Mouse (Mus musculus) thymus, adult 2 months (tissue): ENCODE measurements around the gene Plk3. TPM values are rescaled to one million over a fixed set of nuclear protein-coding genes. Genes with fewer than 3 reads are reported as not detected.

Source experiments
- DNase-seq: peaks from one replicate; pipeline ENCODE4 v3.0.0; 2021
- H3K27ac ChIP-seq: fragments of 200-500 bp; 2 replicates; pipeline ENCODE4 v1.5.1; 2012; ENCODE audit warnings: low read length, control low read depth; ENCODE audit not compliant: control insufficient read depth, insufficient read depth
- H3K27me3 ChIP-seq: fragments of 200-500 bp; 2 replicates; pipeline ENCODE4 v1.6.1; 2012; ENCODE audit warnings: mild to moderate bottlenecking, low read length, moderate library complexity, mixed read lengths; ENCODE audit not compliant: control insufficient read depth, insufficient read depth
- H3K36me3 ChIP-seq: fragments of 200-500 bp; 2 replicates; pipeline ENCODE4 v1.6.1; 2012; ENCODE audit warnings: mild to moderate bottlenecking, low read length, moderate library complexity; ENCODE audit not compliant: control insufficient read depth, insufficient read depth
- H3K4me1 ChIP-seq: fragments of 200-500 bp; replicated peaks from 2 replicates; pipeline ENCODE4 v1.6.1; 2012; ENCODE audit warnings: low read length; ENCODE audit not compliant: control insufficient read depth, insufficient read depth
- H3K4me3 ChIP-seq: fragments of 200-500 bp; 2 replicates; pipeline ENCODE4 v1.5.1; 2012; ENCODE audit warnings: mild to moderate bottlenecking, low read length, control low read depth, moderate library complexity; ENCODE audit not compliant: control insufficient read depth, insufficient read depth
- CTCF ChIP-seq: fragments of 200-500 bp; IDR thresholded peaks from 2 replicates; pipeline ENCODE4 v1.5.1; 2012; ENCODE audit warnings: mild to moderate bottlenecking, control low read depth, low read length, moderate library complexity, borderline replicate concordance; ENCODE audit not compliant: control insufficient read depth, poor library complexity, insufficient read depth; ENCODE audit errors: extremely low read depth
- POLR2A ChIP-seq: fragments of 200-500 bp; IDR thresholded peaks from 2 replicates; pipeline ENCODE4 v1.6.1; 2012; ENCODE audit warnings: mild to moderate bottlenecking, low read length, control low read depth, moderate library complexity; ENCODE audit not compliant: control insufficient read depth, poor library complexity, insufficient read depth; ENCODE audit errors: extremely low read depth
- WGBS: fragments of 180-500 bp; shearing (Covaris S2); methylation state at CpG from one replicate; pipeline ENCODE4 v1.1.7; 2018; 5-methylcytosine and 5-hydroxymethylcytosine counted together
- polyA plus RNA-seq: library from polyadenylated mRNA; depleted of rRNA; stranded (reverse); fragments of >200 nt; gene quantifications from 2 replicates; pipeline ENCODE4 v1.2.3, GENCODE M21; 2012

Gene Plk3
- polyA plus RNA-seq, 1 experiment = 21.4 TPM

- Histone ChIP-seq H3K4me3 (no peak overlapping the region), H3K27me3 (no peaks in the 10 kb centered on the region), H3K36me3 (no peaks in the 10 kb centered on the region), H3K4me1 (peaks cover 34% of the 10 kb centered on the region), H3K27ac (peak overlapping the region; percentile 86)
- DNase-seq = peak; percentile 74
- no peak for TF ChIP-seq POLR2A
- TF ChIP-seq CTCF = no peak
- WGBS = 7% methylated on average over 14 of the region's 14 CpGs
Observed at GRCm38 (mm10) chr4:117124518-117125347, 9.0 kb downstream of the Plk3 start.

- 41% methylated on average over 3 of the region's 3 CpGs for WGBS
- no peaks in the 10 kb centered on the region for H3K36me3 ChIP-seq
- no peak for DNase-seq
- no peak overlapping the region for H3K4me3 ChIP-seq
- H3K4me1 ChIP-seq = peaks cover 34% of the 10 kb centered on the region
- TF ChIP-seq CTCF (no peak), POLR2A (no peak)
- H3K27me3 ChIP-seq = no peaks in the 10 kb centered on the region
- peak overlapping the region; percentile 86 for H3K27ac ChIP-seq
Observed at GRCm38 (mm10) chr4:117124218-117124517, 9.6 kb downstream of the Plk3 start.

- Histone ChIP-seq H3K27ac (peak overlapping the region; percentile 86), H3K4me3 (no peak overlapping the region), H3K36me3 (no peaks in the 10 kb centered on the region), H3K27me3 (no peaks in the 10 kb centered on the region), H3K4me1 (peaks cover 34% of the 10 kb centered on the region)
- no peak for TF ChIP-seq CTCF
- TF ChIP-seq POLR2A = no peak
- no peak for DNase-seq
- 65% methylated on average over 8 of the region's 9 CpGs for WGBS
Observed at GRCm38 (mm10) chr4:117123546-117124217, 10.1 kb downstream of the Plk3 start.

- no peak overlapping the region for H3K4me3 ChIP-seq
- H3K27me3 ChIP-seq = no peaks in the 10 kb centered on the region
- no peaks in the 10 kb centered on the region for H3K36me3 ChIP-seq
- peaks cover 34% of the 10 kb centered on the region for H3K4me1 ChIP-seq
- DNase-seq = no peak
- no peak overlapping the region for H3K27ac ChIP-seq
- 97% methylated on average over 4 of the region's 4 CpGs for WGBS
- TF ChIP-seq CTCF = no peak
- TF ChIP-seq POLR2A = no peak
Observed at GRCm38 (mm10) chr4:117122209-117122608, 11.6 kb downstream of the Plk3 start.

- Histone ChIP-seq H3K4me1 (peaks cover 26% of the 10 kb centered on the region), H3K27me3 (no peaks in the 10 kb centered on the region), H3K27ac (peak overlapping the region; percentile 56), H3K36me3 (no peaks in the 10 kb centered on the region), H3K4me3 (peak overlapping the region; percentile 57)
- DNase-seq = peak; percentile 89
- TF ChIP-seq POLR2A (peak; percentile 79), CTCF (peak; percentile 86)
- WGBS = under 1% methylated on average over 69 of the region's 69 CpGs
Observed at GRCm38 (mm10) chr4:117120445-117121414, 13.0 kb downstream of the Plk3 start.

GRCm38 (mm10) chr4:117120052-117120444, 13.7 kb downstream of the Plk3 start:
- peak overlapping the region; percentile 56; the same call in 1 of the 2 replicates for H3K27ac ChIP-seq
- TF ChIP-seq CTCF (no peak), POLR2A (no peak)
- no peaks in the 10 kb centered on the region for H3K36me3 ChIP-seq
- H3K4me3 ChIP-seq = peak overlapping the region; percentile 57
- H3K27me3 ChIP-seq = no peaks in the 10 kb centered on the region
- DNase-seq = no peak
- H3K4me1 ChIP-seq = peaks cover 24% of the 10 kb centered on the region
- WGBS = 8% methylated on average over 10 of the region's 10 CpGs
